Mouse (Mus musculus): Measurements from ENCODE around the gene B4gat1. TPM values are rescaled to one million over a fixed set of nuclear protein-coding genes. Genes with fewer than 3 reads are reported as not detected.

Gene B4gat1
- total RNA-seq, 1 experiment from 2014 or later: 0.81 TPM

DNA sequence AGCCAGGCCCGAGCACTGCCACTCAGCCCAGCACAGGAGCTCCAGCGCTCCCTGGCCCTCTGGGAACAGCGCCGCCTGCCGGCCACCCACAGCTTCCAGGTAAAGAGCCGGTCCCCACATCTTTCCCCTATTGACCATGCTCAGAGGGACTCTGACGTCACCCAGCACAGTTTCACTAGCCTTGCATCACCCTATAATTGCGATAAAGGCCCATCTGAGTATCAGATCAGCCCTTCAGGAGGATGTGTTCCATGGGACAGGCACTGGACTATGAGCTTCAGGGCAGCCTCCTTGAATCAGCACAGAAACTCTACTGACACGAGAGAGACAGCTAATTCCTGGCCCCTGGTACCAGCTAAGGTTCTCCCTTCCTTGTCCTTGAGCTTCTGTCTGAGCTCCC lies 15.3 kb downstream of the B4gat1 start:
- ATAC-seq (ENCODE audit: extremely low read depth, insufficient number of reproducible peaks, low FRiP score, poor library complexity, severe bottlenecking): no peak

GRCm38 (mm10) chr19:5056251-5056650 lies 17.6 kb downstream of the B4gat1 start:
- ATAC-seq (ENCODE audit: extremely low read depth, insufficient number of reproducible peaks, low FRiP score, poor library complexity, severe bottlenecking): no peak

- ATAC-seq (ENCODE audit: extremely low read depth, insufficient number of reproducible peaks, low FRiP score, poor library complexity, severe bottlenecking): no peak
These were observed 19.5 kb downstream of the B4gat1 start for GRCm38 (mm10) chr19:5057876-5058775.

- no peak for ATAC-seq (ENCODE audit: extremely low read depth, insufficient number of reproducible peaks, low FRiP score, poor library complexity, severe bottlenecking)
These were observed 20.5 kb downstream of the B4gat1 start for GRCm38 (mm10) chr19:5058801-5059771.

- ATAC-seq (ENCODE audit: extremely low read depth, insufficient number of reproducible peaks, low FRiP score, poor library complexity, severe bottlenecking): no peak
These were observed 22.0 kb downstream of the B4gat1 start for GRCm38 (mm10) chr19:5060365-5061330.

GRCm38 (mm10) chr19:5062041-5062440 lies 23.4 kb downstream of the B4gat1 start:
- no peak for ATAC-seq (ENCODE audit: extremely low read depth, insufficient number of reproducible peaks, low FRiP score, poor library complexity, severe bottlenecking)

DNA sequence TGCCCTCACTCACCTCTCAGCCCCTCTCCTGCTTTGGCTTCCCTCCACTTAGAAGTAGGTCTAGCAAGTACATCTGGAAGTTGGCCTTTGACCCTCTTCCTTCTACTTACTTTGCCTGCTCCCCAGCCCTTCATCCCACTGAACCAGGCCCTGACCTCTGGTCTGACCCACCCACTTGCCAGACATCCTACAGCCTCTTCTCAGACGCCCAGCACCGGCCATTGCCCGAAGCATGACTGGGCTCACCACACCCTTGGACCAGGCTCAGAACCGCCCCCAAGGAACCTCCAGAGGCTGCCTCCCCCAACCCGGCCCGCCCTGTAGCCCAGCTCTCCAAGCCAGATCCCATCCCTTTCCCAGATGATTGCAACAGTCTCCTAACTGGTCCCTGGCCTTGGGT lies 23.8 kb downstream of the B4gat1 start:
- no peak for ATAC-seq (ENCODE audit: extremely low read depth, insufficient number of reproducible peaks, low FRiP score, poor library complexity, severe bottlenecking)

GRCm38 (mm10) chr19:5065104-5065503 lies 26.5 kb downstream of the B4gat1 start:
- no peak for ATAC-seq (ENCODE audit: extremely low read depth, insufficient number of reproducible peaks, low FRiP score, poor library complexity, severe bottlenecking)

GRCm38 (mm10) chr19:5067040-5067799 lies 28.6 kb downstream of the B4gat1 start:
- ATAC-seq (ENCODE audit: extremely low read depth, insufficient number of reproducible peaks, low FRiP score, poor library complexity, severe bottlenecking): no peak

DNA sequence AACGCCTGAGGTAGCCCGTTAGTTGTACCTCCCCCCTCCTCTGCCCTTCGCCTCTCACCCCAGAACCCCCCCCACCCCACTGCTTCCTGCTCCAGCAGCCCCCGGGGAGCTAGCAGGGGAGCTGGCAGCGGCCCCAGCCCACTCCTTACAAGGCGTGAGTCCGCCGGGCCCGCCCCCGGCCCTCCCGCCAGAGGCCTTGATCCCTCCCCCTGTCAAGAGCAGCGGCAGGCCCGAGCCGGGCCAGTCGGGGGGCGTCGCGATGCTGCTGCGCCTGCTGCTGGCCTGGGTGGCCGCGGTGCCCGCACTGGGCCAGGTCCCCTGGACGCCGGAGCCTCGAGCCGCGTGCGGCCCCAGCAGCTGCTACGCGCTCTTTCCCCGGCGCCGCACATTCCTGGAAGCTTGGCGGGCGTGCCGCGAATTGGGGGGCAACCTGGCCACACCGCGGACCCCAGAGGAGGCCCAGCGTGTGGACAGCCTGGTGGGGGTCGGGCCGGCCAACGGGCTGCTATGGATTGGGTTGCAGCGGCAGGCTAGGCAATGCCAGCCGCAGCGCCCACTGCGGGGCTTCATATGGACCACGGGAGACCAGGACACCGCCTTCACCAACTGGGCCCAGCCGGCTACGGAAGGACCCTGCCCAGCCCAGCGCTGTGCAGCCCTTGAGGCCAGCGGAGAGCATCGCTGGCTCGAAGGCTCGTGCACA lies 29.4 kb downstream of the B4gat1 start, which contains the start of gene Cd248:
Gene Cd248, plus strand, starts transcription at position 212 of the 703 bp plus-strand sequence.
- ATAC-seq (ENCODE audit: extremely low read depth, insufficient number of reproducible peaks, low FRiP score, poor library complexity, severe bottlenecking): no peak

- no peak for ATAC-seq (ENCODE audit: extremely low read depth, insufficient number of reproducible peaks, low FRiP score, poor library complexity, severe bottlenecking)
These were observed 30.1 kb downstream of the B4gat1 start for GRCm38 (mm10) chr19:5068570-5069234.

DNA sequence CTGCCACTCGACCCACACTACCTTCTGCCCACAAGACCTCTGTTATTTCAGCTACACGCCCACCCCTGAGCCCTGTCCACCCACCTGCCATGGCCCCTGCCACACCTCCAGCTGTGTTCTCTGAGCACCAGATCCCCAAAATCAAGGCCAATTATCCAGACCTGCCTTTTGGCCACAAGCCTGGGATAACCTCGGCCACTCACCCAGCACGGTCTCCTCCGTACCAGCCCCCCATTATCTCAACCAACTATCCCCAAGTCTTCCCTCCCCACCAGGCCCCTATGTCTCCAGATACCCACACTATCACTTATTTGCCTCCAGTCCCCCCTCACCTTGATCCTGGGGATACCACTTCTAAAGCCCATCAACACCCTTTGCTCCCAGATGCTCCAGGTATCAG lies 30.9 kb downstream of the B4gat1 start:
- no peak for ATAC-seq (ENCODE audit: extremely low read depth, insufficient number of reproducible peaks, low FRiP score, poor library complexity, severe bottlenecking)

GRCm38 (mm10) chr19:5069978-5070377 lies 31.4 kb downstream of the B4gat1 start:
- ATAC-seq (ENCODE audit: extremely low read depth, insufficient number of reproducible peaks, low FRiP score, poor library complexity, severe bottlenecking): no peak

GRCm38 (mm10) chr19:5071077-5071476 lies 32.5 kb downstream of the B4gat1 start:
- no peak for ATAC-seq (ENCODE audit: extremely low read depth, insufficient number of reproducible peaks, low FRiP score, poor library complexity, severe bottlenecking)

GRCm38 (mm10) chr19:5071545-5072369 lies 33.1 kb downstream of the B4gat1 start:
- ATAC-seq (ENCODE audit: extremely low read depth, insufficient number of reproducible peaks, low FRiP score, poor library complexity, severe bottlenecking): no peak

Data from neutrophil, adult 5-6 weeks (primary cell).